Mouse (Mus musculus): ENCODE results near the gene Msx2.

GRCm38 (mm10) chr13:53447609-53448008 lies 25.3 kb downstream of the Msx2 start:
- TF ChIP-seq EP300 (IDR thresholded peaks at IDR 0.05; ENCODE audit: low read depth): no peak
- peak; percentile 50 for TF ChIP-seq CTCF (IDR thresholded peaks at IDR 0.05; ENCODE audit: low read depth)

Measured in liver, postnatal 0 days (tissue).